Mouse (Mus musculus) stomach, embryonic 16.5 days (tissue): ENCODE measurements around the gene Ebpl. TPM values are rescaled to one million over a fixed set of nuclear protein-coding genes. Genes with fewer than 3 reads are reported as not detected.

Source experiments
- ATAC-seq: fragments of 200-750 bp; cut with Nextera tagmentation; 2 replicates; pipeline ENCODE4 v1.8.0; 2017; ENCODE audit warnings: moderate number of reproducible peaks, moderate TSS enrichment; ENCODE audit not compliant: insufficient read depth, low FRiP score
- H3K27ac ChIP-seq: fragments of 300-500 bp; sonication (generic); 2 replicates; pipeline ENCODE4 v1.5.1; 2014; ENCODE audit warnings: low read length
- H3K27me3 ChIP-seq: fragments of 300-500 bp; sonication (generic); 2 replicates; pipeline ENCODE4 v1.6.1; 2014; ENCODE audit warnings: low read length, control low read depth, mixed read lengths; ENCODE audit not compliant: control insufficient read depth, insufficient read depth
- H3K36me3 ChIP-seq: fragments of 300-500 bp; sonication (generic); 2 replicates; pipeline ENCODE4 v1.6.1; 2014; ENCODE audit warnings: low read length; ENCODE audit not compliant: control insufficient read depth, insufficient read depth
- H3K4me1 ChIP-seq: fragments of 300-500 bp; sonication (generic); 2 replicates; pipeline ENCODE4 v1.6.1; 2014; ENCODE audit warnings: low read length, control low read depth, mixed read lengths; ENCODE audit not compliant: control insufficient read depth, insufficient read depth
- H3K4me2 ChIP-seq: fragments of 300-500 bp; sonication (generic); 2 replicates; pipeline ENCODE4 v1.6.1; 2014; ENCODE audit warnings: low read depth, low read length, mixed read lengths
- H3K4me3 ChIP-seq: fragments of 300-500 bp; sonication (generic); replicated peaks from 2 replicates; pipeline ENCODE4 v1.5.1; 2014; ENCODE audit warnings: mild to moderate bottlenecking, low read length
- H3K9ac ChIP-seq: fragments of 300-500 bp; sonication (generic); 2 replicates; pipeline ENCODE4 v1.6.1; 2014; ENCODE audit warnings: low read length
- H3K9me3 ChIP-seq: fragments of 300-500 bp; sonication (generic); replicated peaks from 2 replicates; pipeline ENCODE4 v1.6.1; 2016; ENCODE audit warnings: low read length, control low read depth; ENCODE audit not compliant: control insufficient read depth
- WGBS: fragments of 180-500 bp; shearing (Covaris S2); extraction: QIAGEN DNeasy Blood & Tissue Kit; methylation state at CpG from one replicate; pipeline ENCODE4 v1.1.7; 2014; 5-methylcytosine and 5-hydroxymethylcytosine counted together
- polyA plus RNA-seq: library from polyadenylated mRNA; unstranded; fragments of >200 nt; fragmentation: Nextera tagmentation; extraction: Ambion mirVana; gene quantifications from 2 replicates; pipeline ENCODE4 v1.2.1, GENCODE M21; 2015

The Ebpl gene
- 7.4 and 8.8 TPM in 2 replicates for polyA plus RNA-seq

- peak; percentile 95 for ATAC-seq
- Histone ChIP-seq H3K4me2 (peak within 1 kb of the TSS; percentile 55), H3K36me3 (0 out of 2 replicates have a peak, but pooled peaks cover under 1% of the 10 kb centered on the region), H3K27me3 (no peaks in the 10 kb centered on the region), H3K9me3 (no peaks in the 10 kb centered on the region), H3K27ac (peak within 1 kb of the TSS; percentile 84), H3K9ac (peak within 1 kb of the TSS; percentile 85), H3K4me1 (no peaks in the 10 kb centered on the region; the same call in 1 of the 2 replicates), H3K4me3 (peak within 1 kb of the TSS; percentile 74)
- WGBS: under 1% methylated on average over 40 of the region's 40 CpGs
These were observed at the start of gene Ebpl for GRCm38 (mm10) chr14:61360131-61360980. TSS of gene Ebpl (minus strand) at chr14:61360439.

- Histone ChIP-seq H3K36me3 (no peaks in the 10 kb centered on the region), H3K9ac (no peak overlapping the region), H3K4me3 (no peak overlapping the region), H3K4me2 (no peak overlapping the region), H3K9me3 (no peaks in the 10 kb centered on the region), H3K27ac (no peak overlapping the region), H3K27me3 (no peaks in the 10 kb centered on the region), H3K4me1 (0 out of 2 replicates have a peak, but pooled peaks cover 3% of the 10 kb centered on the region)
- WGBS: 32% methylated on average over 2 of the region's 2 CpGs
- ATAC-seq: no peak
These were observed 49.8 kb upstream of the Ebpl start for GRCm38 (mm10) chr14:61410020-61410419.

DNA sequence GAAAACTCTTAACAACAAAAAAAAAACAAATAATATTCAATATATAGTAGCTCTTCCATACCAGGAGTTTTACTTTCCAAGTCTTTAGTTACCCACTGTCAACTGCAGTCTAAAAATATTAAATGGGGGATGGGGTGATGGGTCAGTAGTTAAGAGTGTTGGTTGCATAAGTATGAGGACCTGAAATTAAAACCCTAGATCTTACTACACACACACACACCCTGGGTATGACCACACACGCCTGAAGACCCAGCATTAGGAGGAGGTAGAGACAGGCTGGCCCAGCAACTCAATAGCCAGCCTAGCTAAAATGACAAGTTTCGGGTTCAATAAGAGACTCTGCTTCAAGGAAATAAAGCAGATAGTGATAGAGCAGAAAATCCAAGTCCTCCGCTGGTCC, 46.8 kb upstream of the Ebpl start:
- H3K4me2 ChIP-seq: no peak overlapping the region
- ATAC-seq: no peak
- no peak overlapping the region for H3K4me3 ChIP-seq
- 0 out of 2 replicates have a peak, but pooled peaks cover 3% of the 10 kb centered on the region for H3K4me1 ChIP-seq
- WGBS: 90% methylated on average over 3 of the region's 3 CpGs
- H3K27me3 ChIP-seq: no peaks in the 10 kb centered on the region
- H3K9ac ChIP-seq: no peak overlapping the region
- no peaks in the 10 kb centered on the region for H3K9me3 ChIP-seq
- no peak overlapping the region for H3K27ac ChIP-seq
- no peaks in the 10 kb centered on the region for H3K36me3 ChIP-seq

GRCm38 (mm10) chr14:61405761-61406160, 45.5 kb upstream of the Ebpl start:
- H3K9me3 ChIP-seq: no peaks in the 10 kb centered on the region
- H3K36me3 ChIP-seq: no peaks in the 10 kb centered on the region
- H3K27ac ChIP-seq: no peak overlapping the region
- H3K4me3 ChIP-seq: no peak overlapping the region
- 0 out of 2 replicates have a peak, but pooled peaks cover 3% of the 10 kb centered on the region for H3K4me1 ChIP-seq
- H3K9ac ChIP-seq: no peak overlapping the region
- H3K4me2 ChIP-seq: no peak overlapping the region
- ATAC-seq: no peak
- no peaks in the 10 kb centered on the region for H3K27me3 ChIP-seq

DNA sequence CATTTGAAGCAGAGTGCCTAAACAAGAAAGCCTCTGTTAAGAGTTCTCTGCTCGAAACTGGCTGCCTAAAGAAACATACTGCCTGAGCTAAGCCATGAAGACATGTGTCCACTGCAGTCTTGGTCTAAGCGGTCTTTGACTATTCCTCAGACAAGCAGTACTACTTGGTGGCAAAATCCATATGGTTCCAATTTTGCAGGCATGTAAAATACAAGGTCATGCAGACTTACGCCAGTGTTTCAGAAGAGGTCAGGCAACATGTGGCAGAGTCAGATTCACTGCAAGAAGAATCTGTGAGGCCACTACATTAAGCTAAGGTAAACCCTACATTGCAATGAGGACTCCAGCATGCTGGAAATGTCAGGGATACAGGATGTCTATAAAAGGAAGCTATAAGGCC, 44.7 kb upstream of the Ebpl start:
- H3K27ac ChIP-seq: no peak overlapping the region
- WGBS: 84% methylated on average over 3 of the region's 3 CpGs
- no peak overlapping the region for H3K4me2 ChIP-seq
- H3K36me3 ChIP-seq: no peaks in the 10 kb centered on the region
- no peak overlapping the region for H3K9ac ChIP-seq
- H3K9me3 ChIP-seq: no peaks in the 10 kb centered on the region
- H3K4me3 ChIP-seq: no peak overlapping the region
- no peaks in the 10 kb centered on the region for H3K4me1 ChIP-seq
- ATAC-seq: no peak
- H3K27me3 ChIP-seq: no peaks in the 10 kb centered on the region

DNA sequence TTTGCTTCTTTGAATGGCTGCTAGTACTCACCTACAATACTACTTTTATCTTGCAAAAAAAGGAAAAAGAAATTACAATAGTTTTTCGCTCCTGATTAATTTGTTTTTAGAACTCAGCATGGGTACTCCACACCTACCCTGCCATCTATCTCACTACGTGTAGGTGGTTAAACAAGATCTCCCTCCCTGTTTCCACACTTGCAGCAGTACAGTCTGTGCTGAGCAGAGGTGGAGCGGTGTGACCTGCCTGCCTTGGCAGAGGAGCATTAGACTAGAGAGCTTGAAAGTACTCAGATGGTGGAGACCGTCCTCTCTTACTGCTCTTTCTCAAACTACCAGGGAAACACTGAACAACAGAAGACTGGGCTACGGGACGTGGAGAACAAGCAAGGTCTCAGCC, 34.5 kb upstream of the Ebpl start:
- ATAC-seq: no peak
- no peak overlapping the region for H3K4me2 ChIP-seq
- H3K4me1 ChIP-seq: no peaks in the 10 kb centered on the region
- no peaks in the 10 kb centered on the region for H3K9me3 ChIP-seq
- no peak overlapping the region for H3K27ac ChIP-seq
- no peak overlapping the region for H3K9ac ChIP-seq
- no peak overlapping the region for H3K4me3 ChIP-seq
- H3K27me3 ChIP-seq: no peaks in the 10 kb centered on the region
- no peaks in the 10 kb centered on the region for H3K36me3 ChIP-seq
- 82% methylated on average over 6 of the region's 6 CpGs for WGBS

GRCm38 (mm10) chr14:61390586-61390985, 30.3 kb upstream of the Ebpl start:
- no peak for ATAC-seq
- no peaks in the 10 kb centered on the region for H3K27me3 ChIP-seq
- no peaks in the 10 kb centered on the region for H3K9me3 ChIP-seq
- H3K4me3 ChIP-seq: no peak overlapping the region
- H3K36me3 ChIP-seq: no peaks in the 10 kb centered on the region
- no peak overlapping the region for H3K4me2 ChIP-seq
- H3K4me1 ChIP-seq: no peaks in the 10 kb centered on the region
- no peak overlapping the region for H3K27ac ChIP-seq
- WGBS: 73% methylated on average over 3 of the region's 3 CpGs
- H3K9ac ChIP-seq: no peak overlapping the region

- H3K4me1 ChIP-seq: no peaks in the 10 kb centered on the region
- H3K27me3 ChIP-seq: no peaks in the 10 kb centered on the region
- 87% methylated on average over 2 of the region's 2 CpGs for WGBS
- no peak for ATAC-seq
- H3K4me2 ChIP-seq: no peak overlapping the region
- H3K4me3 ChIP-seq: no peak overlapping the region
- peaks cover 12% of the 10 kb centered on the region for H3K36me3 ChIP-seq
- no peak overlapping the region for H3K27ac ChIP-seq
- H3K9me3 ChIP-seq: no peaks in the 10 kb centered on the region
- no peak overlapping the region for H3K9ac ChIP-seq
These were observed 7.1 kb upstream of the Ebpl start for GRCm38 (mm10) chr14:61367290-61367689.

DNA sequence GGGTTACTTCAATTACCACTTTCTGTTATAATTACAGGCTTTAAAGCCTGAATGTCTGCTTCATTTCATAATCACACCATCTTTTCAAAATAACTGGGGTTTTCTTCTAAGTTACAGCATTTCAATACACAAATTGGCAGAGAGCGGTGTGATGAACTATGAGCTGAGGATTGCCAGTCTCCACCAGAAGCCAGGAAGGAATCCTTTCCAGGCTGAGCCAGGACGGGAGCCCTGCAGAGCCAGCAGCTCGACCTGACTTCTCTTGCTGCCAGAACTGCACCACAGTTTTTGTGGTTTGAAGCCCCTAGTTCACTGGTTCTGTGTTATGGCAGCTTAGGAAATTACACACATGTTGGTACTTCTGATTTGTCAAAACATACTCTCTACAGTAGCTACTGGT, 4.4 kb upstream of the Ebpl start:
- WGBS: 82% methylated on average over 3 of the region's 3 CpGs
- no peak overlapping the region for H3K4me3 ChIP-seq
- no peaks in the 10 kb centered on the region for H3K27me3 ChIP-seq
- H3K27ac ChIP-seq: no peak overlapping the region
- H3K4me1 ChIP-seq: no peaks in the 10 kb centered on the region; the same call in 1 of the 2 replicates
- no peaks in the 10 kb centered on the region for H3K9me3 ChIP-seq
- no peak overlapping the region for H3K9ac ChIP-seq
- no peak overlapping the region for H3K4me2 ChIP-seq
- H3K36me3 ChIP-seq: peaks cover 8% of the 10 kb centered on the region
- no peak for ATAC-seq
